Mouse (Mus musculus) urinary bladder, postnatal 36 days (tissue): Measurements from ENCODE around the gene Gm21969.

Experiments
- DNase-seq, 2 experiments: peaks; one replicate each; pipeline ENCODE4 v3.0.0; 2022; ENCODE audit warnings: low spot score in 2 of 2, mixed read lengths in 1 of 2

Gene Gm21969

GRCm38 (mm10) chr4:139602357-139603244, at the start of gene Gm21969:
Gm21969 (plus strand) TSS chr4:139603186.
- peak in 1 of 2 experiments; percentile 39 for DNase-seq

GRCm38 (mm10) chr4:139555235-139555634, 47.8 kb upstream of the Gm21969 start:
- no peak for DNase-seq

- no peak for DNase-seq
Observed at GRCm38 (mm10) chr4:139555951-139556350, 47.0 kb upstream of the Gm21969 start.

GRCm38 (mm10) chr4:139568361-139568760, 34.6 kb upstream of the Gm21969 start:
- no peak for DNase-seq

- DNase-seq = no peak
Observed at GRCm38 (mm10) chr4:139570756-139571155, 32.2 kb upstream of the Gm21969 start.

GRCm38 (mm10) chr4:139572928-139573512, 30.0 kb upstream of the Gm21969 start:
- DNase-seq = no peak

- peak; percentile 97 to 99 for DNase-seq
Observed at GRCm38 (mm10) chr4:139574156-139574798, 28.7 kb upstream of the Gm21969 start.

GRCm38 (mm10) chr4:139574799-139575672, 27.9 kb upstream of the Gm21969 start:
- DNase-seq = peak in 1 of 2 experiments; percentile 39

- no peak for DNase-seq
Observed at GRCm38 (mm10) chr4:139575673-139576003, 27.3 kb upstream of the Gm21969 start.

GRCm38 (mm10) chr4:139576251-139576880, 26.6 kb upstream of the Gm21969 start:
- DNase-seq = no peak

GRCm38 (mm10) chr4:139577006-139577405, 26.0 kb upstream of the Gm21969 start:
- no peak for DNase-seq

GRCm38 (mm10) chr4:139578389-139578788, 24.6 kb upstream of the Gm21969 start:
- no peak for DNase-seq

- DNase-seq = no peak
Observed at GRCm38 (mm10) chr4:139579003-139579402, 24.0 kb upstream of the Gm21969 start.

GRCm38 (mm10) chr4:139579466-139579865, 23.5 kb upstream of the Gm21969 start:
- DNase-seq = no peak

GRCm38 (mm10) chr4:139580663-139581336, 22.2 kb upstream of the Gm21969 start:
- DNase-seq = no peak

GRCm38 (mm10) chr4:139581427-139582051, 21.4 kb upstream of the Gm21969 start:
- no peak for DNase-seq

GRCm38 (mm10) chr4:139582346-139582745, 20.6 kb upstream of the Gm21969 start:
- DNase-seq = no peak

GRCm38 (mm10) chr4:139582903-139583302, 20.1 kb upstream of the Gm21969 start:
- no peak for DNase-seq

GRCm38 (mm10) chr4:139583629-139584245, 19.2 kb upstream of the Gm21969 start:
- DNase-seq = no peak

GRCm38 (mm10) chr4:139584704-139585103, 18.3 kb upstream of the Gm21969 start:
- DNase-seq = no peak
